Mouse (Mus musculus) Muller cell, postnatal 12 days (primary cell): ENCODE data around the gene Gm11562.
A peak's percentile ranks its signal among the peaks of the same experiment; 100 is the strongest.

Source experiments
- DNase-seq: peaks from one replicate; pipeline ENCODE4 v3.0.0-alpha.2; 2015; ENCODE audit errors: inconsistent ontology term

Gm11562 gene

DNA sequence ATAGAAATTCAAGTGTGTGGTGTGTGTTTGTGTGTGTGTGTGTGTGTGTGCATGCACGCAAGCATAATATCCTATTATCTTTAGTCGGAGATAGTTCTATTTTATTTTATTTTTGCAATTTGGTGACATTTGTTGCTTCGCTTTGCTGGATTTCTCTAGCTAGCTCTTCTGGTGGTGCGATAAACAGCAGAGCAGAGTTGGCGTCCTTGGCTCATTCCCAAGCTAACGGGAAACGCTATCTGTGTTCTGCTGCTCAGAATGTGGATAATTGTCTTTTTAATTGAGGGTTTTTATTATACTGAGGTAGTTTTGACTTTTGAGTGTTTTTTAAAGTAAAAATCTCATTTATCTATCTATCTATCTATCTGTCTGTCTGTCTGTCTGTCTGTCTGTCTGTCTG is 35.1 kb downstream of the Gm11562 start:
- no peak for DNase-seq

DNA sequence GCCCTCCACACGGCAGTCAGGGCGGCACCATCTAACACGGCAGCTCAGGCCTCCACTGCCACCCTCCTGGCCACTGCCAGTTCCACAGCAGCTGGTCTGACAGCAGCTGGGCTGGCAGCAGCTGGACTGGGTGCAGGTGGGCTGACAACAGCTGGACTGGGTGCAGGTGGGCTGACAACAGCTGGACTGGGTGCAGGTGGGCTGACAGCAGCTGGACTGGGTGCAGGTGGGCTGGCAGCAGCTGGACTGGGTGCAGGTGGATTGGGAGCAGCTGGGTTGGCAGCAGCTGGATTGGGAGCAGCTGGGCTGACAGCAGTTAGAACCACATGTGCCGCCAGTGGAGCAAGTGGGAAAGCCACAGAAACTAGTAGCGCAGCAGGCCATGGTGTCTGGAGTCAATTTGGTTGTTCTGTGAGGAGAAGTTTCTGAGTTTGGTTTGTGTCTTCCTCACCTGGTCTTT is 37.0 kb downstream of the Gm11562 start, which contains the start of gene Krtap1-4:
Gene Krtap1-4, minus strand, starts transcription at position 410 of the 460 bp plus-strand sequence.
- no peak for DNase-seq

DNA sequence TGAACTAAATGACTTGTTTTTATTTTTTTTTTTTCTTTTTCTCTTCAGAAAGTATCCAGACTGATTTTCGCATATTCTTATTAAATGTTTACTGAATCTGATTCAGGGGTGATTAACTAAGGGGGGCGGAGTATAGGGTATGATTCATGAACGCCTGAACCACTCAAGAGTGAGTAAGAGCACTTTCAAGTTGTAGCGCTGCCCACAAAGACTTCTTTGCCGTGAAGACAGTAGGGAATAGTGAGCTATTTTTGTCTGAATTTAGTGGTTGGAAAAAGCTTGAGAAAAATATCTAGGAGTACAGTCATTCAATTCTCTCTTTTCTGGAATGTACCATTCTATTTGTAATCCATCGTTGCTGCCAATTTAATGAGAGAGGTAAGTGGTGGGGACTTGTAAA is 38.7 kb downstream of the Gm11562 start:
- peak; percentile 76 for DNase-seq

DNA sequence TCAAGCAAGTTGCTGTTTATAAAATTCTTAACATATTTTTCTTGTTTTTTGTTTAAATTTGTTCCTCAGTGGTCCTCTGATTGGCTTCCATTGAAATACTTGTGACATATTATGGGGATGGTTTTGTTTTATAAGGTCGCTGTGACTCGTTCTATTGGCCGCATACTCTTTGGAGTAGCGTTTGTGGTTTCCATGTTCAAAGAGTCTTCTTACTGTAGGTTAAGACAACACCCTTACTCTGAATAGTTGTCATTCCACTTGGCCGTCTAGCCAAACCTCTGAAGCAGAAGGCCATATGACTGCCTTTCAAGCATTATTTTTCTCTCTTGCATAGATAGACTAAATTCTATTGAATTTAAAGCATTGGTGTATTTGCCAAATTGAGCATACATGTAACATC is 39.2 kb downstream of the Gm11562 start:
- DNase-seq: peak; percentile 46

DNA sequence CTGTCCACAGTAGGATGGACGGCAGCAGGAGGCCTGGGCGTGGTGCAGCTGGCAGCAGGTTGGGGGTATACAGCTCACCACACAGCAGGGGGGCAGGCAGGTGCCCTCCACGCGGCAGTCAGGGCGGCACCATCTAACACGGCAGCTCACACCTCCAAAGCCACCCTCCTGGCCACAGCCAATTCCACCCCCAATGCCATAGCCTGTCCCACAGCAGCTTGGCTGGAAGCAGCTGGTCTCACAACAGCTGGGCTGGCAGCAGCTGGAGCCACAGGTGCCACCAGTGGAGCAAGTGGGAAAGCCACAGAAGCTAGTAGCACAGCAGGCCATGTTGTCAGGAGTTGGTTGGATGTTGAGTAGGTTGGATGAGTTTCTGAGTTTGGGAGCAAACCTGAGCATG is 39.6 kb downstream of the Gm11562 start, which contains the start of gene Krtap1-5:
Gene Krtap1-5, minus strand, starts transcription at position 381 of the 400 bp plus-strand sequence.
- no peak for DNase-seq

DNA sequence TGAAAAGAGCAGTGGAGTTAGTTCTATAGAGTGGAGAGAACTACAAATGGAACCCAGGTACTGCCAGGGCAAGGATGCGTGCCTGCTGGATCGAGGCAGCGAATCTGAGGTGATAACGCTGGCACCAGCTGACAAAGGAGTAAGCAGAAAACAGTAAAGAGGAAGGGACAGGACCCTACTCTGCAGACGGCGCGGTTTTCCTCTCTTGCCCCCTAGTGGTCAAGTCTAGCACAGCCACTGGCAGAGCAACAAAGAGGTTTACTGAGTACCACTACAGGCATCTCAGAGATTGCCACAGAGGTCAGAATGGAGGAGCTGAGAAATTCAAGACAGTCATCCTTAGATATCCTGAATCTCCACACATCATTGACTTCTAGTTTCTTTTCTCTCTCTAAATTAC is 46.1 kb downstream of the Gm11562 start:
- peak; percentile 61 for DNase-seq

DNA sequence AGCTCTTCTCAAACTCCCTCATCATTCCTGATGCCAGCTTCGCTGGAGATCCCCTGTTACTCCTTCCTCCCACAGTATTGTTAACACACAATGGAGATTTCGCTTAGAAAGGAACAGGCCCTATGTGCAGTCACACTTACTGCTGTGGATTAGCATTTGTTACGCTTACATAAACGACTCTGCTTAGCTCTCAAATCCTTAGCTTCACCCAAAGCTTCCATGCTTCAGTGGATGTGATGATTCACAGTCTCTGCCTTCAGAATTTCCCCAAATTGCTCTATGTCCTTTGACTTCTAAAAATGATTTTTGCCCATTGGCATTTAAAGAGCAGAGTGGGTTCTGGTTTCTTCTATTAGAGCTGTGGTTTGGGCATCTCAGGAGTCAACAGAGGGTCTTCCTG is 47.1 kb downstream of the Gm11562 start:
- DNase-seq: no peak
